Mouse (Mus musculus) T-helper 17 cell (primary cell): ENCODE measurements around the gene Lrrc56.

Experiments
- in situ Hi-C, 2 experiments: fragments of 300-600 bp; cut with MboI, MseI; formaldehyde crosslinking; loops; 1 replicate in 1 of 2; 2 replicates in 1 of 2; pipeline ENCODE4 v1.15.1; 2025; ENCODE audit warnings: high pct_unique_total_duplicates in 2 of 2

The Lrrc56 gene

DNA sequence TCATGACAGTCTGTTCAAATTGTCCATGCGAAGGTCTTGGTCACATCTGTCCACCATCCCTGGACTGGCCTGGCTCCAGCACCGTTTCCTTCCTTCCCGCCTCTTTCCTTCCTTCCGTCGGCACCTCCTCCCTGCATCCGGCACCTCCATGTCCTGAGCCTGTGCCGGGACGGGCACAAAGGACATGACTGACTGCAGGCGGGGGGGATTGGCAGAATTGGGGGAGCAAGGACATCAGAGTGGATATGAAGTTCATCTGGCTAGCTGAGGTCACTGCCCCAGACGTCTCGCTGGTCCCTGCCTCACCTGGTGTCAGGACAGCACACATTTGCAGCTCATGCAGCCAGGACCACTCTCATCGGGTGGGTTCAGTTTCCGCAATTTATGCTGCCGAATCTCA is 2.9 kb upstream of the Lrrc56 start:
- in situ Hi-C loops = no loop called here

GRCm38 (mm10) chr7:141191796-141192685 is 1.9 kb upstream of the Lrrc56 start:
- in situ Hi-C loops = no loop called here

GRCm38 (mm10) chr7:141192776-141193347 is 1.1 kb upstream of the Lrrc56 start:
- in situ Hi-C loops = no loop called here

DNA sequence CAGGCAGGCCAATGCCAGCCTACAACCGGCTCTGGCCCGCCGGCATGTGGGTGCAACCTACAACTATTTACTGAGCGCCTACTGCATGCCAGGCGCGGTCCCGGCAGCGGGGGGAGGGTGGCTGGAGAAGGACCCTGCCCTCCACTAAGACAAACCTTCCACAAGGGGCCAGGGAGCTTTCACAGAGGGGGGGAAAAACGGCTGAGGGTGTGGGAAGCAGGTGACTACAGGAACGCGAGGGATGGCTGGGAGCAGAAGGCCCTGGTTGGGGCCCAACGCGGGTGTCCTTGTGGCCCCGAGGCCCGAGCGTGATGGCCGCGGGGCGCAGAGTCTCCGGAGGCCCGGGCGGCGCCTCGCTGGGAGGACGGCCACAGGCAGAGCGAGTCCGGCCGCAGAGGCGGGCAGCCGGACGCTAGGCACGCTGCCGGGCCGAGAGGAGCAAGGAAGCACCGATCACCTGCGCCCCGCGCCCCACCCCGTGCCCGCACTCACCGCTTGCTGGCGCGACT is 555 bp upstream of the Lrrc56 start:
- in situ Hi-C loops = no loop called here

DNA sequence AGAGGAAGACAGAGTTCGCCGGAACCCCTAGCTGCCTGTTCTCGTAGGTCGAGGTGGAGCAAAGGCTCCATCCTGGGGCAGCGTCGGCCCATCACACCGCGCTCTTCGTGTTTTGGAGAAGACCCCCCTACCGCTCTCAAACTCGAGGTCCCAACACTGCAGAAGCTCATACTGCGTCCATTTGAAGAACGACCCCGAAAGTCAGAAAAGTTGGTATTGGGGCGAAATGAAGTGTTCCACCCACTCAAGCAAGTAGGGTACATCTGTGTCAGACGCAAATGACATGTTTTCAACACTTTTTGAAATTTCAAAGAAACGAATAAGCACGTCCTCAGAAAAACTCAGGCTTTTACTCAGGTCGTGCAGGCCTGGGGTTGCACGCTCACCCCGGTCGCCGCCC is 452 bp downstream of the Lrrc56 start:
- in situ Hi-C loops = no loop called here

- in situ Hi-C loops = no loop called here
Measured at GRCm38 (mm10) chr7:141194830-141195229, 873 bp downstream of the Lrrc56 start.

DNA sequence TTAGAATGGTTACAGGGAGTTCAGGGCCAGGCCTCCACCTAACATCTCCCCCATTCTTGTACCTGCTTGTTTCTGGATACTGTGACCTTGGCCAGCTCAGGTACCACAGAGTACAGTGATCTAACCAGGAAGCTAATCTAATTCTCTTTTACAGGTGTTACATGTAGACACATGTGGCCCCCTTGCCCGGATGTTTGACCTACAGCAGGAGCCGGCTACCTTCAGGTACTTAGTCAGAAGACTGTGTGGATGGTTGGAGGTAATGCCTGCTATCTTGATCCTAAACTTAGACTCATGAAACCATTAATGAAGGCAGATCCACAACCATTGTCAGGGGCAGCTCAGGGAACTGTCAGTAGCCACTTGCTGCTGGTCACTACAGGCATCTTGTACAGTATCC is 1.8 kb downstream of the Lrrc56 start:
- in situ Hi-C loops = no loop called here

DNA sequence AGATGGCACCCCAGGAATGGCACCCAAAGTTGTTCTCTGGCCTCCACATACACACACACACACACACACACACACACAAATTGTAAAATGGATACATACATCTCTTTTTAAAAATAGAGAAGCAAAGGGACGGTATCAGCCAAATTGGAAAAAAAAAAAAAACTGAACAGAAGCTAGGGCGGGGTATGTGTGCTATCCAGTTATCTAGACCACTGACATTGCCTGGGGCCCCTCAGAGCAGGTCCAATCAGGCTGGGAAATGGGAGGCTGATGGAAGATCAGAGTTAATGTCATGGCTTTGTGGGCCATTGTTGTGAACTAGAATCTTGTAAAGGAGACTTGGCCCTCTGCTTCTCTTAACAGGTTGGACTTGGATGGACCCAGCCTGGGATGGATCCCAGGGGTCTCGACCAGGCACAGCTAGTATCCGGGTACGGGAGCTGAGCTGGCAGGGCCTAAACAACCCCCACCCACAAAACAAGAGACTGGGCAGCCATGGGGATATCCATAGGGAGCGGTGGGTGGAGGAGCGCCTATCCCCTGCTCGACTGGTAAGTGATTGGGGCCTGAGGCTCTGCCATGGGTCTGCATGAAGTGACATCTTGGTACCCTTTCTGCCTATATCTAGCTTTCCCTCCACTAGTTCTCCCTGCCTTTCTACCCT is 2.8 kb downstream of the Lrrc56 start:
- in situ Hi-C loops = no loop called here

DNA sequence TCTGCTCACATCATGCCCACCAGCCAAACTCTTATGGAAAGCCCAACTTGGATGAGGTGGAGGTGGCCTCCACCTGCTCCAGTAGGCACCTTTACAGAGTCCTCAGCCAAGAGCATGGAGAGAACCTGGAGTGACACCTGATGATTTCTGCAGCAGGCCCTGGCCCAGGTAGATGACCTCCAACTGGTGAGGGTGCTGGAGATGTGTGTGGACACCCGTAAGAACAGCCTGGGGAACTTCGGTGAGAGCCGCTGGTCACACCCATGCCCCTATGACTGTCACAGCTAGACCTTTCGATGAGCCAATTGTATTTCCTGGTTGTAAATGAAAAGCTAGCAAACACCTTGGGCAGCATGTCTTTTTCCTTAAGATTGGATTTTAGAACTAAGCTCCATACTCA is 4.2 kb downstream of the Lrrc56 start:
- in situ Hi-C loops = no loop called here

DNA sequence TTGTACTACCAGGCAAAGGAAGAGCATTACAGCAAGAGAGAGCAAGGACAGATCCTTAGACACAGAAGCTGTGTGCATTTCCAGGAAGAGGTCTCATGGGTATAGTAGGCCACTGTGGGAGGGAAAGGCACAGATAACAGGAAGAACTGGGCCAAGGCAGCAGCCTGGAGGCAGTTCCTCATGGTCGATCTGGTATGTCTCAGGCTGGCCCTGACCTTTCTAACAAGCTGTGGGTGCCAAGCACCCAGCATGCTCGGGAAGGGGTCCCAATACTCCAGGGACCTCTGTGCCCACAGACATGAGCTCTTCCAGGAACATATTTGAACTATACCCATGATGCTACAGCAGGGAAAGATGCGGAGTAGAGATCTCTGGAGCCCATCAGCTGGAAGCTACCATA is 10.6 kb downstream of the Lrrc56 start:
- in situ Hi-C loops = no loop called here

- in situ Hi-C loops = no loop called here
Measured at GRCm38 (mm10) chr7:141205504-141205903, 11.5 kb downstream of the Lrrc56 start.

- in situ Hi-C loops = no loop called here
Measured at GRCm38 (mm10) chr7:141206182-141206937, 12.4 kb downstream of the Lrrc56 start.

DNA sequence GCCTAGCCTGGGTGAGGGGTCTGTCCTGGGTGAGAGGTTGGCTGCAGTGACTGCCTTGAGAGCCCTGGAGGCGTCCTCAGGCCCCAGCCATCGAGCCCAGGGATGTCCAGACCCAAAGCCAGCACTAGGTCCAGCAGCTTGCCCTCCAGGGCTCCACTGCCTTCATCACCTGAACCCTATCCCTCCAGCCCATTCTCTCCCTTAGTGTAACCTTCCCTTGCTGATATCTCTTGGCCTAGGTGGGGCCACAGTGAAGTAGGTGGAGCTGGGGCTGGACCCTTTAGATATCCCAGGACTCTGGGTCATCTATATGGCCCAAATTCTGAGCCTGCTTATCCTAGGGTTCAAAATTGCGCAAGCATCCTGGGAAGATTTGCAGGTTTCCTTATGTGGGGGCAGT is 15.6 kb downstream of the Lrrc56 start:
- in situ Hi-C loops = no loop called here

DNA sequence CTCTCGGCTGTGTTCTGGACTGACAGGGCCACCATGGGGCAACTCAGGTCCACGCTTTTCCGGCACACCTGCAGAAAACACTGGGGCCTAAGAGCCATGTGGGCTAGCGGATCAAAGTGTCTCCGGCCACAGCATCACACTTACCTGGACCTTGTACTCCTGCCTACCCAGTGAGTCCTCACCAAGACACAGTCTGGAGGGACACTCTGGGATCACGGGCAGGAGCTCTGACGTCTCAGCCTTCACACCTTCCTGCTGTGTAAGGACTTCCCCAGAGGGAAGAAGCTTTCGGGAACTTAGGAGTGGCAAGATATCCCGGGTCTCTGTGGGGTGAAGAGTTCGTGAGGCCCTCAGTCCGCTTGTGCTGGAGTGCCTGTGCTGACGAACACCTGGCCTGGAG is 16.2 kb downstream of the Lrrc56 start:
- in situ Hi-C loops = no loop called here

DNA sequence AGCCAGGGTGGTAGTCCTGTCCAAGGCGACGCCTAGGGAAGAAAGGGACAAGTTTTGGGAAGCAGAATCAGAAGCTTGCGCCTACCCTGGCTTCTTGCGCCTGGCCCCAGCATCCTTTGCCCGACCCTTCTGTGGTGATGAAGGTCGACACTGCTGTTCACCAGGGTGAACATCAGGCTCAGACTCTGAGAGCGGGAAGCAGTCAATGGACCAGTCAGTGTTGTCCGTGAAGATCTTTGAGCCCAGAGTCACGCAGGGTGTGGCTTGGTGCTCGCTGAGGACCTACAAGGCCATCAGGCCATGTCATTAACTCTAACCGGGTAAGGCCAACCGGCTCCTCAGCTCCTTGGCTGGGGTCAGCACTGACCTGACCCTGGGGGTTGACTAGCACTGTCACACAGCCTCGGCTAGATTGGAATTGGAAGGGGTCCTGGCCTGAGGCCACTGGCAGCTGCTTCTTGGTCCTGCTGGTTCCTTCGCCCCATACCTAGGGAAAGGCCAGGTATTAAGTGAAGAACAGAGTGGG is 16.7 kb downstream of the Lrrc56 start:
- in situ Hi-C loops = no loop called here

DNA sequence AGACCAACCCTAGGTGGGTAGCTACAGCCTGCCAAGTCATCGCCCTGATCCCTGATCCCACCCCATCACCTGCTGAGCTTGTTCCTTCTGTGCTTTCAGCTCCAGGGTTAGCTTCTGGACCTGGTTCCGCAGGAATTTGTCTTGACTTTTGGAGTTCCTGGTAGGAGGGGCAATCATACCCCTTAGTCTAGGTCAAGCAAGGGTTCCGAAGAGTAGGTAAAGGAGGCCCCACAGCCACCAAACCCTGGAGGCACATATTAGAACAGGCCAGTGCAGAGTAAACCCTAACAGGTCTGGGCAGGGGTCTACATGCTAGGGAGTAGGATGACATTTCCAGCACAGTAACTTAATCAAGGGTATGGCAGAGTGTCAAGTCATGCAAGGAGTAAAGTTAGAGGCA is 19.2 kb downstream of the Lrrc56 start:
- in situ Hi-C loops = no loop called here

DNA sequence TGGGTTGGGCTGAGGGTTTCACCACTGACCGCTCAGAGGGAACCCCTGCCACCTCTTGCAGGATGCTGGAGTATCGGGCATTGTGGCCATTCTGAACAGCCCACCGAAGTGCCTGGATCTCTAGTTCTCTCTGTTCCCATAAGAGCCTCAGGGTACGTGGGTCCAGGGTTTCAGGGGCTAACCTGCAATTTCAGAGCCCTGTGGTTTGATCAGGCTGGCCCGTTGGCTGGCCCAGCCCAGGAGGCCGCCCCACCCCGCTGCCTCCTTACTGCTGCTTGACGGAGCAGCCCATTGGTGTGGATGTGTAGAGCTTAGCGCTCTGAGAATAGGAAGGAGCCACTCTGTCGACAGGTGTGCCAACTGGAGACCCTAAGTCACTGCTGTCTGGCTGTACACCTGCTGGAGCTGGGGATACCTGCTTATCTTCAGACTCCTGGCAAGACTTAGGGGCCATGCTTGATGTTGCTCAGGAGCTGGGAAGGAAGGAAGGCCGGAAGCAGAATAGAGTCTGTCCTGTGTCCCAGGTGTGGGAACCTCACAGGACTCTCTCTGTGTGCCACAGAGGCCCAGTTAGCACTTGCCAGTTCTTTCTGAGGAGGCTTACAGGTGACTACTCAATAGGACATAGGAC is 19.8 kb downstream of the Lrrc56 start, which contains the start of gene Lmntd2:
TSS of gene Lmntd2 (minus strand) at position 476 of the 631 bp plus-strand sequence.
- in situ Hi-C loops = no loop called here

DNA sequence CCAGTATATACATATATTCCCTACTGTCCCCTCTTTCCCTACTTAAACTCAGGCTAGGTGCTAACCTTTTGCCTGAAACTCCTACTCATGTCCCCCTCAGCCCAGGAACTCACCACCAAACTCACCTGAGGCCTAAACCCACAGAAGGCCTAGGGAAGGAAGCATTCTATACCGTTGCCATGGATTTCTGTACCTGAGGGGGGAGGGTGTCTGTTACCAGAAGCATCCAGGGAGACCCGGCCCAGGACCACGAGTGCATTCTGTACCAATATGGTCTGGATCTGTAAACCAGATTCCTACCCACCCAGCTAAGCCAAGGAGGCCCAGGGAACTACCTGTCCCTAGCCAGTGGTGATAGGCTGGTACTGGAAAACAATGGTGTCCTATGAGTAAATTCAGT is 20.4 kb downstream of the Lrrc56 start:
- in situ Hi-C loops = no loop called here

DNA sequence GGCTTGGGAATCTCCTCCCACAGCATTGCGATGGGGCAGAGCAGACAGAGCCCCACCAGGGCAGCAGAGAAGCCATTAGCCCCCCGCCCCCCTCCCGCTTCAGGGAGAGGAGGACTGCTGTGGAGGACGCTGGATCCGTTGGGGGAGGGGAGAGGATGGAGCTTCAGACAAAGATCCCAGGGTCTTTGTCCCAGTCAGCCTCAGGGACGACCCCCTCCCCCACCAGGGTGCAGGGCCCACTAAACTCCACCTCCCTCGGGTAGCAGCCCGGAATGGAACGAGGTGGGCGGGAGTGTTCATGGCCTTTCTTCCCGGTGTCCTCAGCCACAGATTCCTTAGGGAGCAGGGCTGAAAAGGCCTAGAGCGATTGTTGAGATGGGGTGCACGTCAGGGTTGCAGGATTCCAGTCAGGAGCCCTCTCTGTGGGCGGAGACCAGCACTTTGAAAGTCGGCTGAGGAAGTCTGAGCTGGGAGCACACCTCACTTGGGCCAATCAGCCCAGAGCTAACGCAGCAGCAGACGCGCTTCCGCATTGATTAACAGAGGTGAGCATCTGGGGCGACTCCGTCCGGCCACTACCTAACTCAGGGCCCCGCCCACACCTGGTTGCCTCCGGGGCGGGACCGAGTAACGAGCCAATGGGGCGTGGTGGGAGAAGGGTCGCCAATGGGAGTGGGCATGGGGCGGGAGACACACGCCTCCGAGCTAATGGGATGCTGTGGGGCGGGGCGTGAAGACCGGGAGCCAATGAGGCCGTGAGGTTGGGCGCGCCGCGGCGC is 21.3 kb downstream of the Lrrc56 start, which contains the start of gene Rassf7:
TSS of gene Rassf7 (plus strand) at position 760 of the 779 bp plus-strand sequence.
- in situ Hi-C loops = no loop called here
